Mouse (Mus musculus) hindbrain, embryonic 11.5 days (tissue): Measurements from ENCODE around the gene Smap2. TPM values are rescaled to one million over a fixed set of nuclear protein-coding genes. Genes with fewer than 3 reads are reported as not detected.

Experiments used
- ATAC-seq: fragments of 200-750 bp; cut with Nextera tagmentation; 2 replicates; pipeline ENCODE4 v1.8.0; 2017; ENCODE audit warnings: mild to moderate bottlenecking, moderate TSS enrichment, moderate library complexity; ENCODE audit not compliant: low FRiP score
- DNase-seq: peaks from one replicate; pipeline ENCODE4 v3.0.0-alpha.2; 2015; ENCODE audit warnings: low spot score
- H3K27ac ChIP-seq: fragments of 300-500 bp; sonication (generic); 2 replicates; pipeline ENCODE4 v1.5.1; 2014; ENCODE audit warnings: mild to moderate bottlenecking, low read depth, low read length
- H3K27me3 ChIP-seq: fragments of 300-500 bp; sonication (generic); 2 replicates; pipeline ENCODE4 v1.6.1; 2014; ENCODE audit warnings: mild to moderate bottlenecking, low read length, moderate library complexity, mixed read lengths; ENCODE audit not compliant: control insufficient read depth, insufficient read depth
- H3K36me3 ChIP-seq: fragments of 300-500 bp; sonication (generic); 2 replicates; pipeline ENCODE4 v1.6.1; 2014; ENCODE audit warnings: mild to moderate bottlenecking, low read length, moderate library complexity, mixed read lengths; ENCODE audit not compliant: control insufficient read depth, insufficient read depth
- H3K4me1 ChIP-seq: fragments of 300-500 bp; sonication (generic); replicated peaks from 2 replicates; pipeline ENCODE4 v1.6.1; 2014; ENCODE audit warnings: low read length, mixed read lengths; ENCODE audit not compliant: control insufficient read depth, insufficient read depth
- H3K4me2 ChIP-seq: fragments of 300-500 bp; sonication (generic); replicated peaks from 2 replicates; pipeline ENCODE4 v1.6.1; 2014; ENCODE audit warnings: mild to moderate bottlenecking, low read depth, low read length
- H3K4me3 ChIP-seq: fragments of 300-500 bp; sonication (generic); 2 replicates; pipeline ENCODE4 v1.5.1; 2014; ENCODE audit warnings: low read depth, low read length
- H3K9ac ChIP-seq: fragments of 300-500 bp; sonication (generic); 2 replicates; pipeline ENCODE4 v1.6.1; 2014; ENCODE audit warnings: low read depth, low read length
- H3K9me3 ChIP-seq: fragments of 300-500 bp; sonication (generic); 2 replicates; pipeline ENCODE4 v1.6.1; 2016; ENCODE audit warnings: low read length; ENCODE audit not compliant: control insufficient read depth
- WGBS: fragments of 180-500 bp; shearing (Covaris S2); extraction: QIAGEN DNeasy Blood & Tissue Kit; methylation state at CpG from one replicate; pipeline ENCODE4 v1.1.7; 2014; 5-methylcytosine and 5-hydroxymethylcytosine counted together
- polyA plus RNA-seq: library from polyadenylated mRNA; unstranded; fragments of >200 nt; fragmentation: Nextera tagmentation; extraction: Ambion mirVana; gene quantifications from 2 replicates; pipeline ENCODE4 v1.2.1, GENCODE M21; 2014

The Smap2 gene
- polyA plus RNA-seq, 1 experiment from 2014 or later = 21.9 TPM

GRCm38 (mm10) chr4:121042472-121042871 lies 25.4 kb upstream of the Smap2 start:
- WGBS = 57% methylated on average over 5 of the region's 5 CpGs
- no peak overlapping the region for H3K4me2 ChIP-seq
- peaks cover 9% of the 10 kb centered on the region; the same call in 1 of the 2 replicates for H3K27me3 ChIP-seq
- H3K4me3 ChIP-seq = no peak overlapping the region
- H3K27ac ChIP-seq = no peak overlapping the region
- no peaks in the 10 kb centered on the region for H3K36me3 ChIP-seq
- H3K4me1 ChIP-seq = peaks cover 5% of the 10 kb centered on the region; the same call in 1 of the 2 replicates
- no peaks in the 10 kb centered on the region for H3K9me3 ChIP-seq
- ATAC-seq = no peak
- H3K9ac ChIP-seq = no peak overlapping the region
- no peak for DNase-seq

- Histone ChIP-seq H3K27ac (peak overlapping the region; percentile 59), H3K36me3 (no peaks in the 10 kb centered on the region), H3K27me3 (peaks cover 9% of the 10 kb centered on the region; the same call in 1 of the 2 replicates), H3K4me3 (no peak overlapping the region), H3K4me1 (peaks cover 5% of the 10 kb centered on the region; the same call in 1 of the 2 replicates), H3K9me3 (no peaks in the 10 kb centered on the region), H3K4me2 (0 out of 2 replicates have a peak overlapping the region, but pooled peaks have one; percentile 14), H3K9ac (peak overlapping the region; percentile 33; the same call in 1 of the 2 replicates)
- peak; percentile 83 for DNase-seq
- 8% methylated on average over 18 of the region's 18 CpGs for WGBS
- ATAC-seq = peak; percentile 73
Observed at GRCm38 (mm10) chr4:121040897-121041671, 24.0 kb upstream of the Smap2 start.

GRCm38 (mm10) chr4:121040323-121040722 lies 23.3 kb upstream of the Smap2 start:
- DNase-seq (peak; percentile 23), ATAC-seq (no peak; the same call in 1 of the 2 replicates)
- 65% methylated on average over 14 of the region's 14 CpGs for WGBS
- H3K9me3 ChIP-seq = no peaks in the 10 kb centered on the region
- peak overlapping the region; percentile 67 for H3K4me2 ChIP-seq
- H3K4me3 ChIP-seq = peak overlapping the region; percentile 41
- H3K4me1 ChIP-seq = peaks cover 5% of the 10 kb centered on the region; the same call in 1 of the 2 replicates
- H3K36me3 ChIP-seq = no peaks in the 10 kb centered on the region
- H3K27ac ChIP-seq = peak overlapping the region; percentile 59; the same call in 1 of the 2 replicates
- peak overlapping the region; percentile 56 for H3K9ac ChIP-seq
- H3K27me3 ChIP-seq = peaks cover 9% of the 10 kb centered on the region; the same call in 1 of the 2 replicates

- peak; percentile 65 for DNase-seq
- ATAC-seq = peak; percentile 36
- Histone ChIP-seq H3K9me3 (no peaks in the 10 kb centered on the region), H3K4me3 (peak within 1 kb of the TSS; percentile 41), H3K9ac (peak within 1 kb of the TSS; percentile 56), H3K4me2 (peak within 1 kb of the TSS; percentile 67), H3K4me1 (peaks cover 5% of the 10 kb centered on the region; the same call in 1 of the 2 replicates), H3K27ac (no peak within 1 kb of the TSS), H3K27me3 (peaks cover 9% of the 10 kb centered on the region; the same call in 1 of the 2 replicates), H3K36me3 (no peaks in the 10 kb centered on the region)
- 4% methylated on average over 39 of the region's 46 CpGs for WGBS
Observed at GRCm38 (mm10) chr4:121039331-121040115, 22.5 kb upstream of the Smap2 start, which contains the start of gene Col9a2. Col9a2 (plus strand) TSS chr4:121039385.

GRCm38 (mm10) chr4:121033006-121033405 lies 16.0 kb upstream of the Smap2 start:
- Histone ChIP-seq H3K4me3 (no peak overlapping the region), H3K9ac (no peak overlapping the region), H3K27ac (no peak overlapping the region), H3K36me3 (no peaks in the 10 kb centered on the region), H3K4me1 (no peaks in the 10 kb centered on the region), H3K4me2 (no peak overlapping the region), H3K27me3 (no peaks in the 10 kb centered on the region), H3K9me3 (no peaks in the 10 kb centered on the region)
- DNase-seq (no peak), ATAC-seq (no peak)
- 72% methylated on average over 2 of the region's 2 CpGs for WGBS

GRCm38 (mm10) chr4:121031440-121031839 lies 14.4 kb upstream of the Smap2 start:
- H3K9ac ChIP-seq = no peak overlapping the region
- no peak overlapping the region for H3K4me2 ChIP-seq
- no peak overlapping the region for H3K27ac ChIP-seq
- WGBS = 58% methylated on average over 4 of the region's 4 CpGs
- no peaks in the 10 kb centered on the region for H3K9me3 ChIP-seq
- no peaks in the 10 kb centered on the region for H3K4me1 ChIP-seq
- H3K36me3 ChIP-seq = no peaks in the 10 kb centered on the region
- no peaks in the 10 kb centered on the region for H3K27me3 ChIP-seq
- DNase-seq (no peak), ATAC-seq (no peak)
- no peak overlapping the region for H3K4me3 ChIP-seq

GRCm38 (mm10) chr4:121029632-121030031 lies 12.6 kb upstream of the Smap2 start:
- Histone ChIP-seq H3K36me3 (no peaks in the 10 kb centered on the region), H3K4me1 (no peaks in the 10 kb centered on the region), H3K9me3 (no peaks in the 10 kb centered on the region), H3K9ac (no peak overlapping the region), H3K27me3 (no peaks in the 10 kb centered on the region), H3K27ac (no peak overlapping the region), H3K4me2 (no peak overlapping the region), H3K4me3 (no peak overlapping the region)
- WGBS = 73% methylated on average over 3 of the region's 3 CpGs
- no peak for ATAC-seq
- DNase-seq = no peak

- Histone ChIP-seq H3K9ac (no peak overlapping the region), H3K27ac (no peak overlapping the region), H3K4me2 (no peak overlapping the region), H3K9me3 (no peaks in the 10 kb centered on the region), H3K27me3 (no peaks in the 10 kb centered on the region), H3K4me1 (no peaks in the 10 kb centered on the region), H3K4me3 (no peak overlapping the region), H3K36me3 (no peaks in the 10 kb centered on the region)
- WGBS = 31% methylated on average over 14 of the region's 14 CpGs
- ATAC-seq = no peak; the same call in 1 of the 2 replicates
- peak; percentile 82 for DNase-seq
Observed at GRCm38 (mm10) chr4:121028659-121029392, 11.8 kb upstream of the Smap2 start.
